Mouse (Mus musculus) heart, adult 2 months (tissue): Measurements from ENCODE around the gene Agps.

Source experiments
- CTCF ChIP-seq: fragments of 200-600 bp; IDR thresholded peaks from 2 replicates; pipeline ENCODE4 v1.8.1; 2022; ENCODE audit warnings: antibody characterized with exemption, mild to moderate bottlenecking, moderate library complexity
- EP300 ChIP-seq: fragments of 200-500 bp; IDR thresholded peaks from 2 replicates; pipeline ENCODE4 v1.6.1; 2011; ENCODE audit warnings: low read depth, low read length, control low read depth; ENCODE audit not compliant: insufficient read depth
- POLR2A ChIP-seq: fragments of 200-500 bp; IDR thresholded peaks from 2 replicates; pipeline ENCODE4 v1.6.1; 2011; ENCODE audit warnings: mild to moderate bottlenecking, low read depth, low read length, control low read depth; ENCODE audit not compliant: insufficient read depth

- no peak for TF ChIP-seq EP300
- TF ChIP-seq CTCF = no peak
- no peak for TF ChIP-seq POLR2A
These were observed 131.3 kb downstream of the Agps start for GRCm38 (mm10) chr2:75963211-75963840.
